Mouse (Mus musculus): Measurements from ENCODE around the gene Hpse. TPM values are rescaled to one million over a fixed set of nuclear protein-coding genes. Genes with fewer than 3 reads are reported as not detected.

The Hpse gene
- polyA plus RNA-seq, 1 experiment from 2014 or later, result 0.79 TPM

Other genes starting within 250 kb of the Hpse start
- gene Lin54, start 219.1 kb downstream of the Hpse start, polyA plus RNA-seq (2016; fragmentation: Nextera tagmentation; extraction: Ambion mirVana), result 14.6 and 16.8 TPM in 2 replicates
- 245 TPM in 2 replicates for gene Cops4, start 201.4 kb downstream of the Hpse start, polyA plus RNA-seq (2016; fragmentation: Nextera tagmentation; extraction: Ambion mirVana)
- 2.5 and 2.9 TPM in 2 replicates for gene Plac8, start 147.5 kb downstream of the Hpse start, polyA plus RNA-seq (2016; fragmentation: Nextera tagmentation; extraction: Ambion mirVana)
- gene Coq2, start 44.6 kb downstream of the Hpse start, polyA plus RNA-seq (2016; fragmentation: Nextera tagmentation; extraction: Ambion mirVana), result 53.2 and 56.2 TPM in 2 replicates
- gene Helq, start 78.9 kb upstream of the Hpse start, polyA plus RNA-seq (2016; fragmentation: Nextera tagmentation; extraction: Ambion mirVana), result 26.0 and 26.7 TPM in 2 replicates
- 202 and 217 TPM in 2 replicates for gene Mrps18c, start 78.9 kb upstream of the Hpse start, polyA plus RNA-seq (2016; fragmentation: Nextera tagmentation; extraction: Ambion mirVana)
- 32.8 and 36.0 TPM in 2 replicates for gene Abraxas1, start 101.2 kb upstream of the Hpse start, polyA plus RNA-seq (2016; fragmentation: Nextera tagmentation; extraction: Ambion mirVana)
- gene Gpat3, start 126.0 kb upstream of the Hpse start, polyA plus RNA-seq (2016; fragmentation: Nextera tagmentation; extraction: Ambion mirVana), result 0.23 and 0.41 TPM in 2 replicates

All from forebrain, embryonic 10.5 days (tissue).